Mouse (Mus musculus) midbrain, postnatal 0 days (tissue): ENCODE measurements at regions not wholly inside any gene's neighbourhood (a gene's known extent, or its start where the extent isn't known, plus 50 kb on each side); places are given as distances from the start of the nearest gene placed in this dataset.

Experiments
- ATAC-seq: fragments of 200-750 bp; cut with Nextera tagmentation; 2 replicates; pipeline ENCODE4 v1.8.0; 2017; ENCODE audit warnings: moderate number of reproducible peaks, mild to moderate bottlenecking, moderate TSS enrichment, moderate library complexity; ENCODE audit not compliant: low FRiP score
- DNase-seq: peaks from one replicate; pipeline ENCODE4 v3.0.0-alpha.2; 2015; ENCODE audit warnings: low spot score
- H3K27ac ChIP-seq: fragments of 300-500 bp; sonication (generic); 2 replicates; pipeline ENCODE4 v1.5.1; 2014; ENCODE audit warnings: low read depth, mild to moderate bottlenecking, low read length, mixed read lengths
- H3K27me3 ChIP-seq: fragments of 300-500 bp; sonication (generic); 2 replicates; pipeline ENCODE4 v1.6.1; 2014; ENCODE audit warnings: low read length, control low read depth, mixed read lengths; ENCODE audit not compliant: insufficient read depth
- H3K36me3 ChIP-seq: fragments of 300-500 bp; sonication (generic); 2 replicates; pipeline ENCODE4 v1.6.1; 2014; ENCODE audit warnings: low read length, control low read depth, mixed read lengths; ENCODE audit not compliant: insufficient read depth
- H3K4me1 ChIP-seq: fragments of 300-500 bp; sonication (generic); 2 replicates; pipeline ENCODE4 v1.6.1; 2014; ENCODE audit warnings: mild to moderate bottlenecking, control low read depth, antibody characterized with exemption, low read length, mixed read lengths; ENCODE audit not compliant: insufficient read depth
- H3K4me2 ChIP-seq: fragments of 300-500 bp; sonication (generic); 2 replicates; pipeline ENCODE4 v1.6.1; 2014; ENCODE audit warnings: low read depth, mild to moderate bottlenecking, low read length, mixed read lengths; ENCODE audit not compliant: poor library complexity, severe bottlenecking
- H3K4me3 ChIP-seq: fragments of 300-500 bp; sonication (generic); 2 replicates; pipeline ENCODE4 v1.5.1; 2014; ENCODE audit warnings: low read depth, mild to moderate bottlenecking, low read length, moderate library complexity
- H3K9ac ChIP-seq: fragments of 300-500 bp; sonication (generic); replicated peaks from 2 replicates; pipeline ENCODE4 v1.6.1; 2014; ENCODE audit warnings: mild to moderate bottlenecking, low read length, moderate library complexity, mixed read lengths; ENCODE audit not compliant: poor library complexity, severe bottlenecking
- H3K9me3 ChIP-seq: fragments of 300-500 bp; sonication (generic); 2 replicates; pipeline ENCODE4 v1.6.1; 2016; ENCODE audit warnings: low read length, control low read depth
- CTCF ChIP-seq: IDR thresholded peaks from 2 replicates; pipeline ENCODE4 v1.5.1; 2016; ENCODE audit warnings: antibody characterized with exemption, mild to moderate bottlenecking
- WGBS: fragments of 180-500 bp; shearing (Covaris S2); extraction: QIAGEN DNeasy Blood & Tissue Kit; methylation state at CpG from one replicate; pipeline ENCODE4 v1.1.7; 2014; 5-methylcytosine and 5-hydroxymethylcytosine counted together

DNA sequence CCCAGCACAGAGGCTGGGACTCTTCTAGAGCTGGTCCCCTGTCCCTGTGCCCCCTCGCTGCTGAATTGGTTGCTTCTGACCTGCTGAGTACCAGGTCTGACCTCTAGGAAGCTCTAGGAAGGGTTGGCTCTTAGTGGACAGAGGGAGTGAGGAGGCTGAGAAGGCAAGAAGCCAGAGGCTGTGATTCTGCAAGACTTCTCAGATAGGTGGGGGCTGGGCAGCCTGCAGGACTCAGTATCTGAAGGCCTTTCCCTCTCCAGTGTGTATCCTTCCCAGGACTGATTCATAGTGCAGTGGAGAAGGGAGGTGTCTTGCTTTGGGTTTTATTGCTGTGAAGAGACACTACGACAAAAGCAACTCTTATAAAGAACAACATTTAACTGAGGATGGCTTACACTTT, 106.6 kb downstream of the Olfm1 start:
- TF ChIP-seq CTCF = no peak

DNA sequence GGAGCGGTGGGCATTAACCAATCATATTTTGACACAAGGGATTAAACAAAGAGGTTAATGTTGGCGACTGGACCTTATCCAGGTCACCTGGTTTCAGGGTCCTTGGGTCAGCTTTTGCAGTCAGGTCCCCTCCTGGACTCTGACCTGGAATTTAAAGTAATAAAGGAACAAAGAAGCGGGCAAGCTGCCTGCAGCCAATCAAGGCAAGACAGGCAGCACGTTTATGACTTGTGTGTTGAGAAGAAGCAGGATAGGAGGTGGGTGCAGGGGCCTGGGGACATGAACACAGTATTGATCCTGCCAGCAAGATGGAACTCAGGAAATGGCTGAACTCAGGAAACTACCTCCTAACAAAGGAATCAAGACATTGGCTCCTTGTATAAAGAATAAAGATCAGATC, 108.5 kb downstream of the Olfm1 start:
- H3K4me2 ChIP-seq = no peak overlapping the region
- 79% methylated on average over 4 of the region's 4 CpGs for WGBS
- TF ChIP-seq CTCF = no peak

More for the DNA sequence above, 106.6 kb downstream of the Olfm1 start:
- Histone ChIP-seq H3K9me3 (no peaks in the 10 kb centered on the region), H3K27ac (no peak overlapping the region), H3K9ac (no peak overlapping the region), H3K36me3 (no peaks in the 10 kb centered on the region), H3K4me2 (no peak overlapping the region), H3K4me1 (peaks cover 10% of the 10 kb centered on the region), H3K4me3 (no peak overlapping the region), H3K27me3 (no peaks in the 10 kb centered on the region)
- ATAC-seq (no peak), DNase-seq (no peak)
- WGBS = 90% methylated on average over 2 of the region's 2 CpGs

DNA sequence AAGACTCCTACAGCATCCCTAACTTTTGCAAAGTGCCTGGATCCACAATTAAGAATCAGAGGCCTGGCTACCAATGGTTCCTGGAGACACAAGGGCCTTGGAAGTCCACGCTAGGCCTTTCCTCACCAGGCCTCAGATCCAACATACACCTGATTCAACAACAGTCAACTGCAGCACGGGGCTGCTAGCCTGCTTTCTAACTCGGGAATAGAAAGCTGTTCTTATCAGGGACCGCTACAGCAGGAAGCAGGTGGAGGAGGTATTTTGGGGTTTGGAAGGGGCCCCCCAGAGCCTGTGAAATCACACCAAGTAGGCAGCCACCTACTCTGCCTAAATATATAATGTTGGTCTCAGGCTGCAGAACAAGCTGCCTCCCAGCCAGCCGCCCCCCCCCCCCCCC, 111.1 kb downstream of the Olfm1 start:
- Histone ChIP-seq H3K9me3 (no peaks in the 10 kb centered on the region), H3K27ac (no peak overlapping the region), H3K4me2 (no peak overlapping the region), H3K4me3 (no peak overlapping the region), H3K4me1 (no peaks in the 10 kb centered on the region), H3K9ac (no peak overlapping the region), H3K27me3 (no peaks in the 10 kb centered on the region), H3K36me3 (no peaks in the 10 kb centered on the region)
- WGBS = 89% methylated on average over 5 of the region's 5 CpGs
- TF ChIP-seq CTCF = no peak
- DNase-seq (no peak), ATAC-seq (no peak)

More for the DNA sequence above, 108.5 kb downstream of the Olfm1 start:
- Histone ChIP-seq H3K27ac (no peak overlapping the region), H3K36me3 (no peaks in the 10 kb centered on the region), H3K4me3 (no peak overlapping the region), H3K27me3 (no peaks in the 10 kb centered on the region), H3K4me1 (peaks cover 2% of the 10 kb centered on the region; the same call in 1 of the 2 replicates), H3K9me3 (no peaks in the 10 kb centered on the region), H3K9ac (no peak overlapping the region)
- DNase-seq (no peak), ATAC-seq (no peak)

DNA sequence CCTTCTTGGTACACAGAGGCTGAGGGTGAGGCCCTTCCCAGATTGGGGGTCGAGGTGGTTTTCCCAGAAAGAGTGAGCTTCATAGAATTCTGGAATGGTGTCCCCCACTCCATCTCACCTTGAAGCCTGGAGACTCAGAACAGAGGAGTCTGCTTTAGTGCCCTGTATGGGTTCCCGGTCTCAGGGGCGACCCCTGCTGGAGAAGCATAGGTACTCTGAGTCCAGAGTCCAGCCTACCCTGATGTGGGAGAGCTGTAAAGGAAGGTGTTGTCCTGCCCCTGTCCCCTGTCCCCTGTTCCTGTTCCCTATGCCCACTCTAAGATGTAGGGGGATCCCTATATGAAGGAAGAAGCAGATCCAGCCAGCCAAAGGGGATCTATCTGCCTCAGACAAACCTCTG, 111.9 kb downstream of the Olfm1 start:
- Histone ChIP-seq H3K4me3 (no peak overlapping the region), H3K9me3 (no peaks in the 10 kb centered on the region), H3K27ac (no peak overlapping the region), H3K36me3 (no peaks in the 10 kb centered on the region), H3K4me2 (no peak overlapping the region), H3K4me1 (no peaks in the 10 kb centered on the region), H3K9ac (no peak overlapping the region), H3K27me3 (no peaks in the 10 kb centered on the region)
- WGBS = 14% methylated on average over 3 of the region's 3 CpGs
- TF ChIP-seq CTCF = peak; percentile 69
- DNase-seq (peak; percentile 37), ATAC-seq (no peak)

DNA sequence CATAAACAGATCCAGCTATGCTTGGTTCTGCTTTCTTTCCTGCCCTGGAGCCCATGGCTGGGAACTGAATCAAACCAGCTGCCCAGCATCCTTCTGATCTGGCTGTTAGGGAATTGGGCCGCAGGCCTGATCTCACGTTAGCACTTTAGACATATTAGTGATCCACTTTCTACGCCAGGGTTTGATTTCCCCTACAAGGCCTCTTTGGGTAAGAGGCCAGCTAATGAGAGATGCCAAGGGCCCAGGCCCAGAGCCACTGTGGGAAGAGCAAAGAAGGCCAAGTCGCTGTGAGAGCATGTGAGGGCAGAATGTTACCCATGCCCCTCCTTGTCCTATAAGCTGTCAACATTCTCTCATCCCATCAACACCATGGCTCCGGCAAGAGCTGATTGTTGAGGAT, 116.3 kb downstream of the Olfm1 start:
- no peak overlapping the region for H3K4me2 ChIP-seq
- H3K27me3 ChIP-seq = no peaks in the 10 kb centered on the region
- no peak overlapping the region for H3K9ac ChIP-seq
- WGBS = 88% methylated on average over 5 of the region's 5 CpGs
- ATAC-seq (no peak), DNase-seq (no peak)
- no peaks in the 10 kb centered on the region for H3K36me3 ChIP-seq
- TF ChIP-seq CTCF = no peak
- H3K9me3 ChIP-seq = no peaks in the 10 kb centered on the region
- H3K4me1 ChIP-seq = no peaks in the 10 kb centered on the region
- no peak overlapping the region for H3K27ac ChIP-seq
- no peak overlapping the region for H3K4me3 ChIP-seq

DNA sequence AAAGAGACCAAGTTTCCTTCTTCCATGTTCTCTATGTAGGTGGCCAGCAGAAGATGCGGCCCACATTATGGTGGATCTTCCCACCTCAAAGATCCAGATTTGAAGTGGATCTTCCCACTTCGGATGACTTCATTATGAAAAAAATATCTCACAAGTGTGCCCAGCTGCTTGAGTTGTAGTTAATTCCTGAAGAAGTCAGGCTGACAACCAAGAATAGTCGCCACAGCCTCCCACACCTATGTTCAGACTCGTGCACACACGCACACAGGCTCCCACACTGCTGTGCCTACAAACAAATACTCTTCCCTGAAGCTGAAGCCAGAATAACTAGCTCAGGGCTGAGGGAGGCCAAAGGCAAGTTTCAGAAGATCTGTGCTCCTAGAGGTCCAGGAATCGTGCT, 119.4 kb downstream of the Olfm1 start:
- no peaks in the 10 kb centered on the region for H3K4me1 ChIP-seq
- 90% methylated on average over 6 of the region's 6 CpGs for WGBS

More for the DNA sequence above, 119.4 kb downstream of the Olfm1 start:
- Histone ChIP-seq H3K4me2 (no peak overlapping the region), H3K27me3 (no peaks in the 10 kb centered on the region), H3K27ac (no peak overlapping the region), H3K9me3 (no peaks in the 10 kb centered on the region), H3K9ac (no peak overlapping the region), H3K4me3 (no peak overlapping the region), H3K36me3 (no peaks in the 10 kb centered on the region)
- DNase-seq (no peak), ATAC-seq (no peak)
- TF ChIP-seq CTCF = no peak
